Mouse (Mus musculus) spleen, postnatal 4 days (tissue): Measurements from ENCODE around the gene Rrp9.

Experiments
- DNase-seq, 2 experiments: peaks; one replicate each; pipeline ENCODE4 v3.0.0; 2022; ENCODE audit warnings: low spot score in 2 of 2

Rrp9 gene

DNA sequence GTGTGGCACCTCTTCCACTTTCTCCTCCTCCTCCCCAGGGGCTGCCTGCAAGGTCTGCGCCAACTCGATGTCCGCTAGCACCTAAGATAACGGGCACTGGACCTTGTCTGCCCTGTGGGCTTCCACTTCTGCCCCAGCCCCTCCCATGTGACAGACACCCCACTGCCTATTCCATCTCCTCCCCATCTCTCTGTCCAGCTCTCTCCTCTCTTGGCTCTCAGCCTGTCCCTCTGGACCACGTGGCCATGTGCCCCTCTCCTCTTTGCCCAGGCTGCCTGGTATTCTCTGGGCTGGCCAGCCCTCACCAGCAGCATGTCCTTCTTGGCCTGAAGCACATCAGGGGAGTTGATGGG, 2.0 kb upstream of the Rrp9 start:
- peak; percentile 11 to 62 for DNase-seq

- peak; percentile 66 to 87 for DNase-seq
Observed at GRCm38 (mm10) chr9:106474456-106474855, 1.3 kb upstream of the Rrp9 start.

GRCm38 (mm10) chr9:106475046-106475445, 717 bp upstream of the Rrp9 start:
- DNase-seq: peak; percentile 12 to 63

DNA sequence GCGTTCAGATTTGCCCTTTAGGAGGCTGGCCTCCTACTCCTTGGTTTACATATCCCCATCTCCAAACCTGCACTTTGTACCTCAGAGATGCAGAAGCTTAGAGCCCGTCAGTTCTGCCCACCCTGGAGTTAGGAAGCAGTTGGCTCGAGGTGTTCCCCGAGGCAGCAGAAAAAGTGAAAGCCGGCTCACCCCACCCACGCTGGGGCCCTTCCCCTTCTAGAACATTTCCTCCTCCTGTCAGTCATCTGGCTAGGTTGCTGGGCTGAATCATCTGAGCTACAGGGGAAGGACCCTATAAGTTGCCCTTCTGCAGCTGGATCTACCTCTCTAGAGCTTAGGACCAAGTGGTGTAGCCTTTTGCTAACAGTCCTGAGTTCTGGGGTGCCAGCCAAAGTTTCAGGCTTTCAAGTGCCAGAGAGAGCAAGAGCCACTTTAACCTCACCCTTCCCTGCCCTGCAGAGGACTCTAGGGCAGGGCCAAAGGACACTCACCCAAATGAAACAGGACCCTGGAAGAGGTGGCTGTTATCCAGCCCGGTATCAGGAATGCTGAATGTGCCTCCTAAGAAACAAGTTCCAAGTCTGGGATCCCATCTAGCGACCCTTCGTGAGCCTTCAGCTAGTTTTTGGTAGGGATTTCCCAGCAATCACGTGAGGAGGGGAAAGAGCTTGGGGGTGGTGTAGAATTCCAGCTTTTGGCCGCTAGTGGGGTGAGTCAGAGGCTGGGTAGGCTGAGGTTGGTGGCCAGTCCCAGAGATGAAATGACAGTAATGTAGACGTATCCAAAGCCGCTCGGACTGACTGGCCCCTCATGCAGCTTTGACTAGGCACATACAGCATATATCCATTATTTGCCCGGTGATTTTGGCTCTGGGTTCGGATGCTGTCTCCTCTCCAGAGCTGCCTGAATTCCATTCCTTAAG, 500 bp downstream of the Rrp9 start:
- peak; percentile 60 to 76 for DNase-seq

DNA sequence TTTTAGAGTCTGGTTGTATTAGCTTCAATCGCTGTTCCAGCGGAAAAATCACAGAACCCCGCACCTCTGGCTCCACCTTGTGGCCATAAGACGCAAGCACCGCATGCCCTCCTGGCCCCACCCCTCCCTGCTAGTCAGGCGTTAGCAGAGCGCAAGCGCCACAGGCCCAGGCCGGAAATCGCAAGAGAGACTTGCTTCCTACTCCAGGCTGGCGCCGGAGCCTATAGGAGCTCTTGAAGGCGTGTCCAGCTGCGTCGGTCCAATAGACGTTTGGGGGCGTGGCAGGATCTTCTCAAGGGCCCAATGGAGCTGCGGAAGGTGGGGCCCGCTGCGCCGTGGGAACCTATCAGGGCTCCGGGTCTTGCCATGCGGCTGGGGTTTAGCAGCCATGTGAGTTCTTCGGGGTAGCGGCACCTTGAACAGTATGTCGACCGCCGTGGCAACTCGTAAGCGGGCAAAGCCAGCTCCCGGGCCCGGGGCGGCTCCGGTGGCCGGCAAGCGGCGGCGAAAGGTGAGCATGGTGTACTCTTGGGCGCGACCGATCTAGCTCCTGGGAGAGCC, 1.2 kb downstream of the Rrp9 start, which contains the start of gene Parp3:
Parp3 (minus strand) TSS at position 26 of the 561 bp plus-strand sequence.
- DNase-seq: peak; percentile 97

- DNase-seq: peak; percentile 11 to 58
Observed at GRCm38 (mm10) chr9:106477649-106478048, 1.9 kb downstream of the Rrp9 start.

GRCm38 (mm10) chr9:106478101-106478500, 2.3 kb downstream of the Rrp9 start:
- peak; percentile 7 to 54 for DNase-seq

DNA sequence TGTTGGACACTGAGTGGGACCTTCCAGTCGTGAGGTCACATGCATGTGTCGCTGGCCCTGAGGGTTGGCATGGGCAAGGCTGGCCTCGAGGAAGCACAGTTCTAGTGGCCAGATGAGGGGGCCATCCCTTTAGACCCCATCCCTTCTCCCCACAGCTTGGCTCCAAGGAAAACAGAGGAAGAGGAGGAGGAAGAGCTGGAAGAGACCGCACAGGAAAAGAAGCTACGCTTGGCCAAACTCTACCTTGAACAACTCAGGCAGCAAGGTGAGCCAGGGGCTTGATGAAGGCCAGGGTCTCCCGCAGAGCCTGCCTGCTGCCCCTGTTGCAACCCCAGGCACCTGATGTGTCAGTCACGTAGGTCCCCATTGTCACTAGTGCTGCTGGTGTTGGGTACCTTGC, 4.8 kb downstream of the Rrp9 start:
- DNase-seq: peak; percentile 11 to 54

- peak; percentile 12 to 61 for DNase-seq
Observed at GRCm38 (mm10) chr9:106481075-106481474, 5.3 kb downstream of the Rrp9 start.

DNA sequence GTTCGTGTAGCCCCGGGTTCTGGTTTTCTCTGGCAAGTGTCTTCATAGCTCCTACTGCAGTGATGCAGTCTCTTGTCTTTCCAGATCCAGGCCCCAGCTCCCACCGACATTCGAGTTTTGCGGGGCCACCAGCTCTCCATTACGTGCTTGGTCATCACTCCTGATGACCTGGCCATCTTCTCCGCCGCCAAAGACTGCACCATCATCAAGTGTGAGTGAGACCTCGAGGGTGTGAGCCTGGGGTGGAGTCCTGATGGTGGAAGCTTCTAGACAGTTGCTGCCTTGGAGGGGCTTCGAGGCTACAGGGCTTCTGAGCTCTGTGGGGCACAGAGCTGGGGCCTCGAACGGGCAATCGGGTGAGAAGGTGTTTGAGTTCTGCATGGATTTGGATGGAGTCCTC, 5.9 kb downstream of the Rrp9 start:
- DNase-seq: peak; percentile 10 to 57

DNA sequence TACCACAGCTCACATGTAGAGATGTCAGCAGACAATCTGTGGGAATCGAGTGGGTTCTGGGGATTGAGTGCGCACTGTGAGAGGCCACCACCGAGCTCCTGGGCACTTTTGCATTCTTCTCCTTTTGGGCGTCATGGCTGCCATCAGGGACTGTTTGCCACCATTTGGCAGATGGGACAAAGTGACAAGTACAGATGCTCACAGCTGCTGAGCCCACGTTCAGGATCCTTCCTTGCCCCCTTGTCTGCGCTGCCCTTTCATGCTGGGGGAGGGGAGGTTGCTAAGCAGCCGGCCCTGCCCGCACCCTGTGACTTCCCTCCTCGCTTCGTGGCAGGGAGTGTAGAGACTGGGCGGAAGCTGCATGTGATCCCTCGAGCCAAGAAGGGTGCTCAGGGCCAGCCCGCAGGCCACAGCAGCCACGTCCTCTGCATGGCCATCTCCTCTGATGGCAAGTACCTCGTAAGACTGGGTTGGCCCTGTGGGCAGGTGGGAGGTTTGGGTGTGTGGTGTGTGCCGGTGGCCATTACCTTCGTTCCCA, 6.9 kb downstream of the Rrp9 start:
- DNase-seq: peak; percentile 9 to 56

GRCm38 (mm10) chr9:106483136-106483535, 7.4 kb downstream of the Rrp9 start:
- peak in 1 of 2 experiments; percentile 12 for DNase-seq

GRCm38 (mm10) chr9:106483606-106484005, 7.8 kb downstream of the Rrp9 start:
- peak in 1 of 2 experiments; percentile 58 for DNase-seq

DNA sequence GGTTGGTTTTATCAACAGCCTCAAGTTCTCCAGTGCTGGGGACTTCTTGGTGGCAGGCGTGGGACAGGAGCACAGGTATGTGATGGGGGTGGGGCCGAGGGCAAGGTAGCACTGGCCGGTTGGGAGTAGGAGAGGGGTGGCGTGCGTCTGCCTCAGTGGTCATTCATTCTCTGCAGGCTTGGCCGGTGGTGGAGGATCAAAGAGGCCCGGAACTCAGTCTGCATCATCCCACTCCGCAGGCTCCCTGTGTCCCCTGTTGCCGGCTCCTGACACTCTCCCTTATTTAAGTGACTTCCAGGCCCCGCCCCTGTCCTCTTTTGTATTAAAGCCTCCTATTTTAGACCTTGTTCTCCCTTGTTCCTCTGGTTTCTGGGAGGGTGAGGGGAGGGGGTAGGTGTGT, 9.3 kb downstream of the Rrp9 start:
- DNase-seq: peak; percentile 9 to 58

GRCm38 (mm10) chr9:106487602-106488001, 11.8 kb downstream of the Rrp9 start:
- DNase-seq: peak; percentile 8 to 47

DNA sequence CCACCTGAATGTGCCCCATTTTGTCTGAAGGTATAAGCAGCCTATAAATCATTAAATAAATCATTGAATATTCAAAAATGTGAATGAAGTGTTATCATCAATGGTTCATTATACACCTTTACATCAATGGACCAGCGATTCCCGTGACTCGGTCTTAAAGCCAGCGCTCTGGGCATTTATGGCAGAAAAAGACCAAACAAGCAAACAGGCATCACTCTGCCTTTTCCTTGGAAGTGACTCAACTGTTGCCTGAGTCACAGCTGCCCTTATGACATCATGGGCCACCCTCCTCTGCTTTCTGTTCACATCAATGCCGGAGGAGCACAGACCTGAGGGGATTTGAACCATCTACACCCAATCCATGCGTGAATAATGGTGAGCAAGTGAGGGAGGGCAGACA, 23.9 kb downstream of the Rrp9 start, which contains the start of gene Iqcf1:
Iqcf1 (plus strand) TSS at position 301 of the 400 bp plus-strand sequence.
- no peak for DNase-seq

- DNase-seq: no peak
Observed at GRCm38 (mm10) chr9:106501846-106502245, 26.1 kb downstream of the Rrp9 start.

GRCm38 (mm10) chr9:106504246-106504645, 28.5 kb downstream of the Rrp9 start:
- DNase-seq: no peak

- no peak for DNase-seq
Observed at GRCm38 (mm10) chr9:106509356-106509755, 33.6 kb downstream of the Rrp9 start.

DNA sequence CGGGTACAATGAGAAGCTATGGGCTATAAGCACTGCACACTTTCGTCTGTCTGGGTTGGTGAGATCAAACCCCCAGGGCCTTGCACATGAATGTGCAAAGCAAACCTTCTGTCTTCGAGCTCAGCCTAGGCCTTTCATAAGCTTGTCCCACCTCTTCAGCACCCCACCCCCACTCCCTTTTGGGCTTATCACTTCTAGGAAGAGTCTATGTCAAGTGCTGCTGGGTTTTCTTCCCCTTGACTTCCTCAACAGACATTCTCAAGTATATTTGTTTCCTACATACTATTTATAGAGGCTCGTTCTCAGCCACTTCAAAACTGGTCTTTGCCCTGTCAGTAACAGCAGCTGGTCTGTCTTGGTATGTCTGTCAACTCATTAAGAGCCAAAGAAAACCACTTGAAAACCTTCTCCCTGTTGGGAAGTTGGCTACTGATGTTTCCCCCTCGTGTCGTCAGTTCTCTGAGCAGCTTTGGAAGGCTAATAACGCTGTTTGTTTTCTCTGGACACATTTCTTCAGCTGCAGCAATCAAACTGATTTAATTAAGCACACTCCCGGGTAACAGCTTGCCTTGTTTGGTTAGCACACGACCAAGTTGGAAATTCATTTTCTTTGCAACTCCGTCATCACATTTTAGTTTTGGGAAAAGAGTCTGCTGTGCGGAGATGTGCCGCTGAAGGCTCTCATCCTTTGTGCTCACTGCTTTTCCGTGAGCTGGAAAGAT, 37.1 kb downstream of the Rrp9 start:
- no peak for DNase-seq

GRCm38 (mm10) chr9:106513566-106513965, 37.8 kb downstream of the Rrp9 start:
- no peak for DNase-seq

DNA sequence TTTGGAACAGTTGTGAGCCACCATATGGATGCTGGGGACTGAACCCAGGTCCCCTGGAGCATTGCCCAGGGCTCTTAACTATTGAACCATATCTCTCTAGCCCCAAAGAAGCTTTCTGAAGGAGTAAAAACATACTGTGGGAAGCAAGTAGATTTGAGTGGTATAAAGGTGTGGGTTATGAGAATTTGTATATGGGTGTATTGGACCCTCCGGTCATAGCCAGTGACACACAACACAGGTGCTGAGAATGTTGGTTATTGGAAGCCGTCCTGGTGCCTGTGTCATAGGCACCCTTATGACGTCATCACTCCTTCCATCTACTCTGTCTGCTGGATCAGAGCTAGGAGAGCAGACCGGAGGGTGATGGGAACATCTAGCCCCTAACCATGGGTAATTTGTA, 38.5 kb downstream of the Rrp9 start, which contains the start of gene Iqcf5:
Iqcf5 (plus strand) TSS at position 301 of the 400 bp plus-strand sequence.
- DNase-seq: no peak
